Mouse (Mus musculus): ENCODE results near the gene Scgb1c1. TPM values are rescaled to one million over a fixed set of nuclear protein-coding genes. Genes with fewer than 3 reads are reported as not detected.
A peak's percentile ranks its signal among the peaks of the same experiment; 100 is the strongest.

Gene Scgb1c1
- polyA plus RNA-seq (2012; rRNA removed): not detected in 2 replicates

- 22% methylated on average over 14 of the region's 14 CpGs for WGBS
Measured at GRCm38 (mm10) chr7:140844905-140845665, at the start of gene Scgb1c1. Gene Scgb1c1, plus strand, starts transcription at chr7:140845547.

GRCm38 (mm10) chr7:140797619-140798018 is 47.7 kb upstream of the Scgb1c1 start:
- 90% methylated on average over 3 of the region's 3 CpGs for WGBS
- no peak for DNase-seq (ENCODE audit: low read depth, low spot score)

More at GRCm38 (mm10) chr7:140844905-140845665, at the start of gene Scgb1c1:
- no peak for DNase-seq (ENCODE audit: low read depth, low spot score)

- DNase-seq (ENCODE audit: low read depth, low spot score): no peak
Measured at GRCm38 (mm10) chr7:140798212-140798611, 47.1 kb upstream of the Scgb1c1 start.

GRCm38 (mm10) chr7:140802629-140803028 is 42.7 kb upstream of the Scgb1c1 start:
- 53% methylated on average over 6 of the region's 6 CpGs for WGBS

More at GRCm38 (mm10) chr7:140798212-140798611, 47.1 kb upstream of the Scgb1c1 start:
- WGBS: 63% methylated on average over 2 of the region's 2 CpGs

GRCm38 (mm10) chr7:140805704-140806103 is 39.6 kb upstream of the Scgb1c1 start:
- 5% methylated on average over 1 of the region's 1 CpGs for WGBS
- peak; percentile 24 for DNase-seq (ENCODE audit: low read depth, low spot score)

More at GRCm38 (mm10) chr7:140802629-140803028, 42.7 kb upstream of the Scgb1c1 start:
- DNase-seq (ENCODE audit: low read depth, low spot score): no peak

- 91% methylated on average over 6 of the region's 6 CpGs for WGBS
- DNase-seq (ENCODE audit: low read depth, low spot score): no peak
Measured at GRCm38 (mm10) chr7:140810496-140810895, 34.9 kb upstream of the Scgb1c1 start.

GRCm38 (mm10) chr7:140811714-140812113 is 33.6 kb upstream of the Scgb1c1 start:
- DNase-seq (ENCODE audit: low read depth, low spot score): no peak
- 92% methylated on average over 13 of the region's 13 CpGs for WGBS

- WGBS: 82% methylated on average over 12 of the region's 12 CpGs
- no peak for DNase-seq (ENCODE audit: low read depth, low spot score)
Measured at GRCm38 (mm10) chr7:140812850-140813249, 32.5 kb upstream of the Scgb1c1 start.

GRCm38 (mm10) chr7:140820173-140820572 is 25.2 kb upstream of the Scgb1c1 start:
- DNase-seq (ENCODE audit: low read depth, low spot score): no peak
- WGBS: 47% methylated on average over 4 of the region's 4 CpGs

GRCm38 (mm10) chr7:140821305-140821652 is 24.1 kb upstream of the Scgb1c1 start:
- DNase-seq (ENCODE audit: low read depth, low spot score): no peak
- 47% methylated on average over 5 of the region's 5 CpGs for WGBS

GRCm38 (mm10) chr7:140821653-140822329 is 23.6 kb upstream of the Scgb1c1 start, which contains the start of gene Zfp941:
Gene Zfp941, minus strand, starts transcription at chr7:140822178.
- DNase-seq (ENCODE audit: low read depth, low spot score): no peak
- WGBS: 4% methylated on average over 21 of the region's 21 CpGs

- WGBS: 88% methylated on average over 4 of the region's 4 CpGs
- DNase-seq (ENCODE audit: low read depth, low spot score): no peak
Measured at GRCm38 (mm10) chr7:140822731-140823130, 22.6 kb upstream of the Scgb1c1 start.

GRCm38 (mm10) chr7:140828171-140828881 is 17.0 kb upstream of the Scgb1c1 start:
- 13% methylated on average over 8 of the region's 8 CpGs for WGBS
- DNase-seq (ENCODE audit: low read depth, low spot score): no peak

- WGBS: 34% methylated on average over 6 of the region's 6 CpGs
- DNase-seq (ENCODE audit: low read depth, low spot score): no peak
Measured at GRCm38 (mm10) chr7:140831447-140831846, 13.9 kb upstream of the Scgb1c1 start.

- 87% methylated on average over 4 of the region's 4 CpGs for WGBS
Measured at GRCm38 (mm10) chr7:140833341-140833740, 12.0 kb upstream of the Scgb1c1 start.

GRCm38 (mm10) chr7:140834968-140835757 is 10.2 kb upstream of the Scgb1c1 start, which contains the start of gene Urah:
Gene Urah, plus strand, starts transcription at chr7:140835018.
- 18% methylated on average over 20 of the region's 20 CpGs for WGBS

More at GRCm38 (mm10) chr7:140833341-140833740, 12.0 kb upstream of the Scgb1c1 start:
- DNase-seq (ENCODE audit: low read depth, low spot score): no peak

GRCm38 (mm10) chr7:140835758-140836087 is 9.6 kb upstream of the Scgb1c1 start:
- 69% methylated on average over 2 of the region's 2 CpGs for WGBS
- no peak for DNase-seq (ENCODE audit: low read depth, low spot score)

More at GRCm38 (mm10) chr7:140834968-140835757, 10.2 kb upstream of the Scgb1c1 start, which contains the start of gene Urah:
- no peak for DNase-seq (ENCODE audit: low read depth, low spot score)

GRCm38 (mm10) chr7:140836243-140837115 is 8.9 kb upstream of the Scgb1c1 start:
- 87% methylated on average over 9 of the region's 9 CpGs for WGBS
- DNase-seq (ENCODE audit: low read depth, low spot score): no peak
